Mouse (Mus musculus) gastrocnemius, postnatal 25 days (tissue): ENCODE results near the gene Pigv. TPM values are rescaled to one million over a fixed set of nuclear protein-coding genes. Genes with fewer than 3 reads are reported as not detected.

ENCODE experiments used
- DNase-seq: peaks from one replicate; pipeline ENCODE4 v3.0.0; 2022
- total RNA-seq, 2 experiments: library from RNA; stranded (reverse); gene quantifications; 1 replicate in 1 of 2; 2 replicates in 1 of 2; pipeline ENCODE4 v1.2.3; 2021

Gene Pigv
- total RNA-seq, 2 experiments from 2014 or later, result 8.3 to 9.6 TPM

GRCm38 (mm10) chr4:133645680-133646079, 26.8 kb downstream of the Pigv start:
- DNase-seq, result no peak

DNA sequence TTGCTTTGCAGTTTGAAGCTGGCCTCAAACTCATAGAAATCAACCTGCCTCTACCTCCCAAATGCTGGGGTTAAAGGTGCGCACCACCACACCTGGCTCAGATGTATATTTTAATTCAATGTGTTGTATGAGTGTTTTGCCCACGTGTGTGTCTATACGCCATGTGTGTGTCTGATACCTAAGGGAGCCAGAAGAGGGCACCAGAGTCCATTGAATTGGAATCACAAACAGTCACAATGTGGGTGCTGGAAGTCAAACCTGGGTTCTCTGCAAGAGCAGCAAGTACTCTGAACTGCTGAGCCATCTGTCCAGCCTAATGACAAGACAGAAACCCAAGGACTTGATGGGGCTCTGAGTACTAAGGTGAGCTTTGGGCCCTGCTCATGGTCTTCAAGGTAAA, 27.3 kb downstream of the Pigv start:
- no peak for DNase-seq

DNA sequence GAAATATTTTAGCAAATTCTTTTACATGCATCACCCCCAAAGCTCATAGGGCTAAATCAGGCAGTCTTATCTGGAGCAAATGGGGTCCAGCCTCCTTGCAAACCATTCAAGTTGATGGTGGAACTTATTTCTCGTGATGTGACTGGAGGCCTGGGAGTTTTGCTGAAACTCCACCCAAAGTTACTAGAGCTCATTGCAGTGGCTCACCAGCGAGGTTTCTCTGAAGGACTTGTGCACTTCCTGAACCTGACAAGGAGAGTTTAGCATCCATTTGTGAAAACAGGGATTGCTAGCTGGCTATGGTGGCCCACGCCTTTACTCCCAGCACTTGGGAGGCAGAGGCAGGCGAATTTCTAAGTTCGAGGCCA, 38.4 kb downstream of the Pigv start:
- DNase-seq, result no peak

DNA sequence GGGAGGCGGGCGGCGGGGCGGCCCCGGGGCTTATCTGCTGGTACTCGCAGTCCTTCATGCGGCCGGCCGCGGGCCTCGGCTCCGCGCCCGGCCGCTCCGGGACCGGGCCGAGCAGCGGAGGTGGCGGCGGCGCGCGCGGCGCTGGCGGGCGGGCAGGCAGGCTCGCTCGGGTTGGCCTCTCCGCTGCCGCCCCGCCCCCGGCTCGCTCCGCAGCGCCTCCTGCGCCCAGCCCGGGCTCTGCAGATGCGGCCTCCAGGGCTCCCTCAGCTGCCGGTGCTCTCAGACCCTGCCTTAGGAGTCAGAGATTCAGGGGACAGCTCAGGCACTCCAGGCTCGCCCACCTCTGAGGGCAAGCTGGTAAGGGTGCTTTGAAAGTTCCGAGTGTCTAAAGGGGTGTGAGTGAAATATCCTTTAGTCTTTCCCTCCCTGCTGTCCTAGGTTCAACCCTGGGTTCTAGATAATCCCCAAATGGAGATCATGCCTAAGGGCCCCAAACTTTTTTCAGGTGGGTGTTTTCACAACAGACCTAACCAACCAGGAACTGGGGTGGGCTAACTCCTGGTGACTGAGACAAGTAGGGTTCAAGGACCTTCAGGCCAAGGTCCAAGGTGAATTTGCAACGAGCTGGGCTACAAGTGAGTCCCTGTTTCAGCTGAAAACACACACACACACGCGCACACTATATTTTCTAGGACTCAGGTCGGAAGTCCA, 39.0 kb downstream of the Pigv start:
- peak; percentile 89 for DNase-seq

DNA sequence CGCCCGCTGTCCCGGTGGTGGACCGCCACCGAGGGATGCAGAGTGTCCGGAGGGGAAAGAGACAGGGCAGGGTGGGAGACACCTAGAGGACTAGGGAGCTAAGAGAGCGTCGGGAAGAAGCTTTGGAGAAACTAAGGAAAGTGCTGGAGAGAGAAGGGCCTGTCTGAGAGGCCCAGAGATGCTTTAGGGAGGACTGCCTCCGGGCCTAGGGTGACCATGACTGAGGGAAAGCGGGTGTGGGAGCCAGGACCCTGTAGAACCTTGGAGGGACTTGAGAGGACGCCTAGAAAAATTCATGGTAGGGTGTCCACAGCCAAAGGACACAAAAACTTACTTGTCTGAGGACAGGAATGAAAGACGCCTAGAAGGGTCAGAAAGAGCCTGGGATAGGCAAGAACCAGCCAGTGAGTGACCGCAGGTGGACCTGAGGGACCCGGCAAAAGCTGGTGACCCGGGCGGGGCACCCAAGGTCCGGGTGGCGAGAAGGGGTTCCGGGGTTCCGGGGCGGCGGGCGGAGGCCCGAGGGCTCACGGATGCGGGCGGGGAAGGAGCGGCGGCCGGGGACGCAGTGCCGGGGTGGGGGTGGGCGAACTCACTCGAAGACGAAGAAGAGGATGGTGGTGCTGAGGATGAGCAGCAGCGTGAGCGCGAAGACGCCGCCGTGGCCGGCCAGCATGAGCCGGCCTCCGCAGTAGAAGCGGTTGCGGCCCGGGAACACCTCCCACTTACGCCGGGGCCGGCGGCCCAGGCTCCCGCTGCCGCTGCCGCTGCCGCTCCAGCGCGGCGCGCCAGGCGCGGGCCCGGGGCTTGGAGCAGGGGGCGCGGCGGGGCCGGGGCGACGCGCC, 39.7 kb downstream of the Pigv start:
- DNase-seq, result peak; percentile 23

DNA sequence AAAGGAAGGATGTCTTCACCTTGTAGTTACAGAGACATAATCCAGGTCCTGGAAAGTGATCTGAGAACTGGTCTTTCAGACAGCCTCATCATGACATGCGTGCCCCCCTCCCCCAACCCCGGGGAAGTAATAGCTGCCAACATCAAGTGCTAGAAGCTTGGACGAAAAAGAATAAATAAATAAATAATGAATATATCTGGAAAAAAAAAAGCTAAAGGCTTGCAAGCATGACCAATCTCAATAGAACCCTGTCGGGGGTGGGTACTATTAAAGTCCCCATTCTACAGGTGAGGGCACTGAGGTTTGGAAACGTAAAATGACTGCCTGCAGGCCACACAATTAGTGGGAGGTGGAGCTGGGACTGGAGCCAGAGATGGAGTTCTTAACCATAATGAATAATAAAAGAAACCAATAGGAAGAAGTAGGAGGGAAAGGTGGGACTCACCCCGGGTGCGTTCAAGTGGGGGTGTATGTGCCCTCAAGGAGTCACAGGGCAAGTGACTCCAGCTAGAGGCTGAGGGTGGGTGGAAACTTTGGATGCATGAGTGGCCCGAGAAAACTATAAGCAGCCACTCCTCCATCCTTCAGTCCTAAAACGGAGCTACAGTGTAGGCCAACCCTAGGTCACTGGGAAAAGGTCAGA, 40.6 kb downstream of the Pigv start:
- DNase-seq, result no peak

- DNase-seq, result peak; percentile 18
Observed at GRCm38 (mm10) chr4:133631071-133631768, 41.2 kb downstream of the Pigv start.

- no peak for DNase-seq
Observed at GRCm38 (mm10) chr4:133630326-133630920, 42.0 kb downstream of the Pigv start.

DNA sequence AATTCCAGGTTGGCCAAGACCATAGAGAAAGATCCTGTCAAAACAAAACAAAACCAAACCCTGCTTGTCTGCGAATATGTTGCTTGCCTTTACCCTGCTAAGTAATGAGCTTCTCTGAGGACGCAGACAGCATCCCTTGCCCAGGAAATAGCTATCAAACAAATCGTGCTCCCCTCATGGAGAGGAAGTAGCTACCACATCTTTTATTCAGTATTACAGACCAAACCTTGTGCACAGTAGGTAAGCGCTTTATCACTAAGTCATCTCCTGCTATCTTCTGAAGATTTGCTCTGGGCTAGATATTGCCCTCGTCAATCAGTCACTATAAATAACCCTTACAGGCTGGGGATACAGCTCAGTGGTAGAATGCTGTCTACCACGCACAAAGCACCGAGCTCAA, 43.3 kb downstream of the Pigv start:
- no peak for DNase-seq

DNA sequence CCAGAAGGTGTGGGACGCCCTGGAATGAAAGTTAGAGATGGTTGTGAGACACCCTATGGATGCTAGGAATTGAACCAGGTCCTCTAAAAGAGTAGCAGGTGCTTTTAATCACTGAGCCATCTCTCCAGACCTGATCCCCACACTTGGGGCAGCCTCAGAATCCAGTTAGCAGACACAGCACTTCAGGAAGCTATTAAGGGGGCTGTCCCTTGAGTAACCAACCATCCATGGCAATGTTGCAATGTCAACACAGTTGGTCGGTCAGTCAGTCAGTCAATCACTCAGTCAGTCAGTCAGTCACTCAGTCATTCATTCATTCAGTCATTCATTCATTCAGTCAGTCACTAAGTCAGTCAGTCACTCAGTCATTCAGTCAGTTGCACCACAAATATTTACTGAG, 43.9 kb downstream of the Pigv start:
- DNase-seq, result no peak

GRCm38 (mm10) chr4:133627039-133627438, 45.4 kb downstream of the Pigv start:
- no peak for DNase-seq

- no peak for DNase-seq
Observed at GRCm38 (mm10) chr4:133626621-133627020, 45.8 kb downstream of the Pigv start.

DNA sequence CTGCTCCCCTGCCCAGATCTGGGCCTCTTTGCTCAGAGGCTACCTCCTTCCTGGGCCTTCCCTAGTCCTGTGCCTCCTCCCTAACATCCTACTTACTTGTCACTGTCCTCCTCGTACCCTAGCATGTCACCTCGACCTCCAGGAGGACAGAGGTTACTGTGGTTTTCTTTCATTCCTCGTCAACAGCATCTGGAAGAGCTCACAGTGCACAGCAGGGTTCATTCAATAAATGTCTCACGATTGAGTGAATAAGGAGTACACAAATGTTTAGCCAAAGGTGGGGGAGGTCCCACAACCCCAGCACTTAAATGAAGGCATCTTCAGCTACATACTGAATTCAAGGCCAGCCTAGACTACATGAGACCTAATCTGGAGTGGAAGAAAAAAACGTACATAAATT, 46.2 kb downstream of the Pigv start:
- no peak for DNase-seq

- peak; percentile 51 for DNase-seq
Observed at GRCm38 (mm10) chr4:133625621-133626071, 46.8 kb downstream of the Pigv start.

- no peak for DNase-seq
Observed at GRCm38 (mm10) chr4:133624830-133625229, 47.6 kb downstream of the Pigv start.

- DNase-seq, result no peak
Observed at GRCm38 (mm10) chr4:133622161-133622695, 50.2 kb downstream of the Pigv start.

DNA sequence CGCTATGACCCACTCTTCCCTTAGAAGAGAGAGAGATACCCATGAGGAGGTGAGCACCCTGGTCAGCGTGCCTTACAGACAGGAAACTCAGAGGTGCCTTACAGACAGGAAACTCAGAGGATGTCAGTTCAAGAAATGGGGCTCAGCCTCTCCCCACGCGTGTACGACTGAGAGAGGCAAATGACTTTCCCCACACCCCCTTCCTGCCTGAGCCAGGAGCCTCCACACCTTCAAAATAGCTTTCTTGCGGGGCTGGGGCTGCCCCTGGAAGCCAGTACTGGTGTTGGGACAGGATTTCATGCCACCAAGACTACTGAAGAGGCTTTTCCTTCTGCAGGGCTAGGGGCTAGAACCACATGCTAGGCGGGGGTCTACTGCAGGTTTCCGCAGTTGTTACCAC, 51.8 kb downstream of the Pigv start:
- DNase-seq, result no peak

DNA sequence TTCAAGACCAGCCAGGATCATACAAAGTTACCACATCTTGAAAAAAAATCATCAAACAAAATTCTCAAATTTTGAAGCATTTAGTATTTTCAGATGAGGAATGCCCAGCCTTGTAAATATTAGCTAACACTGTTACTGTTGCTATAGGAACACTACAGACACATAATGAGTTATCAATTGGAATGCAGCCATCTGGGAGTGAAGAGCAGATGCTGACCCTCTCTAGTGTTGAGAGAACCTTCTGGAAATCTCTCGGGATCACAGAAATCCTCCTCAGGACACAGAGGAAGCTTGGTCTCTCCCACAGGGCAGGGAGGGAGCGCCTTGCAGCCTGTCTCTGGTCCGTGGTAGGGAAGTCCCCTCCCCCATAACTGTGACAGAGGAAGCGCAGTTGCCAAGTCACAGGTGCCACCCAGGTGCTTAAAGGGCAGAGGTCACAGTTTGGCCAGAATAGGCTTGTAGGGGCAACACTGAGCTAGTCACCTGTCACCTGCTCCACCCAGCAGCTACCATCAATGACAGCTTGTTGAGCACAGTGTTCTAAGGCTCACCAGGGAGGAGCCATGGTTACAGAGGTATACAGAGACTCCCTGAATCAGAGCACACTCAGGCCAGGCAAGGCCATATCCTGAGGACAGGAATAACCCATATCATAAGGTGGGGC, 52.8 kb downstream of the Pigv start:
- no peak for DNase-seq

DNA sequence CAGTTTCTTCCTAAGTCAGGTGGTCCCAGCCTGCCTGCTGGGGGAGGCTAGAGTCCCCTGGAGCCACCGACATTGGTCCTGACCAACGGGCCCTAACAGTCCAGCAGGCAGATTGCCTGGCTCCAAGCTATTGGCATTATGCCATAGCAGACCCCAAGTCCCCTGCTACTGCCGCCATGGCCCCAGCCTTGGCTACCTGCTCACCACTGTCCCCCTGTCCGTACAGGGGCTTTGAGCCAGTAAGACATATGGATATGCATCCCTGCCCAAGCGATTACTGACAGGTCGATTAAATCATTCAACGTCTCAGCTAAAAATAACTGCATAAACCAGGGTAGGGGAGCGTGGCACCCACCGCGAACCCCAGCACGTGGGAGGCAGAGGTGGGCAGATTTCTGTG, 54.5 kb downstream of the Pigv start:
- DNase-seq, result no peak

- DNase-seq, result no peak
Observed at GRCm38 (mm10) chr4:133615416-133615815, 57.0 kb downstream of the Pigv start.

- DNase-seq, result no peak
Observed at GRCm38 (mm10) chr4:133614274-133614761, 58.1 kb downstream of the Pigv start.
